Mouse (Mus musculus) limb, embryonic 15.5 days (tissue): ENCODE data around the gene Adgrb3. TPM values are rescaled to one million over a fixed set of nuclear protein-coding genes. Genes with fewer than 3 reads are reported as not detected.

Experiments
- ATAC-seq: fragments of 200-750 bp; cut with Nextera tagmentation; 2 replicates; pipeline ENCODE4 v1.8.0; 2017; ENCODE audit warnings: low read depth, moderate TSS enrichment; ENCODE audit not compliant: insufficient number of reproducible peaks, low FRiP score, low TSS enrichment
- H3K27ac ChIP-seq: fragments of 300-500 bp; sonication (generic); 2 replicates; pipeline ENCODE4 v1.5.1; 2015; ENCODE audit warnings: moderate library complexity, mild to moderate bottlenecking, inconsistent platforms
- H3K27me3 ChIP-seq: fragments of 300-500 bp; sonication (generic); 2 replicates; pipeline ENCODE4 v1.6.1; 2015; ENCODE audit warnings: inconsistent platforms
- H3K36me3 ChIP-seq: fragments of 300-500 bp; sonication (generic); 2 replicates; pipeline ENCODE4 v1.6.1; 2015; ENCODE audit warnings: inconsistent platforms
- H3K4me1 ChIP-seq: fragments of 300-500 bp; sonication (generic); 2 replicates; pipeline ENCODE4 v1.6.1; 2015; ENCODE audit warnings: inconsistent platforms
- H3K4me2 ChIP-seq: fragments of 300-500 bp; sonication (generic); 2 replicates; pipeline ENCODE4 v1.6.1; 2015; ENCODE audit warnings: mild to moderate bottlenecking, inconsistent platforms
- H3K4me3 ChIP-seq: fragments of 300-500 bp; sonication (generic); 2 replicates; pipeline ENCODE4 v1.5.1; 2015; ENCODE audit warnings: mild to moderate bottlenecking, inconsistent platforms
- H3K9ac ChIP-seq: fragments of 300-500 bp; sonication (generic); 2 replicates; pipeline ENCODE4 v1.6.1; 2015; ENCODE audit warnings: inconsistent platforms
- H3K9me3 ChIP-seq: fragments of 300-500 bp; sonication (generic); 2 replicates; pipeline ENCODE4 v1.6.1; 2016; ENCODE audit warnings: inconsistent platforms
- WGBS: fragments of 180-500 bp; shearing (Covaris S2); methylation state at CpG from one replicate; pipeline ENCODE4 v1.1.7; 2015; 5-methylcytosine and 5-hydroxymethylcytosine counted together
- polyA plus RNA-seq: library from polyadenylated mRNA; unstranded; fragments of >200 nt; fragmentation: Nextera tagmentation; extraction: Ambion mirVana; gene quantifications from 2 replicates; pipeline ENCODE4 v1.2.1, GENCODE M21; 2015

Gene Adgrb3
- polyA plus RNA-seq, 1 experiment from 2014 or later = 2.0 TPM

GRCm38 (mm10) chr1:25146206-25146605 is 683.3 kb downstream of the Adgrb3 start:
- Histone ChIP-seq H3K27me3 (no peaks in the 10 kb centered on the region), H3K9ac (no peak overlapping the region), H3K4me1 (no peaks in the 10 kb centered on the region), H3K4me3 (no peak overlapping the region), H3K9me3 (no peaks in the 10 kb centered on the region), H3K36me3 (no peaks in the 10 kb centered on the region), H3K4me2 (no peak overlapping the region), H3K27ac (no peak overlapping the region)
- WGBS = 78% methylated on average over 3 of the region's 3 CpGs
- no peak for ATAC-seq

DNA sequence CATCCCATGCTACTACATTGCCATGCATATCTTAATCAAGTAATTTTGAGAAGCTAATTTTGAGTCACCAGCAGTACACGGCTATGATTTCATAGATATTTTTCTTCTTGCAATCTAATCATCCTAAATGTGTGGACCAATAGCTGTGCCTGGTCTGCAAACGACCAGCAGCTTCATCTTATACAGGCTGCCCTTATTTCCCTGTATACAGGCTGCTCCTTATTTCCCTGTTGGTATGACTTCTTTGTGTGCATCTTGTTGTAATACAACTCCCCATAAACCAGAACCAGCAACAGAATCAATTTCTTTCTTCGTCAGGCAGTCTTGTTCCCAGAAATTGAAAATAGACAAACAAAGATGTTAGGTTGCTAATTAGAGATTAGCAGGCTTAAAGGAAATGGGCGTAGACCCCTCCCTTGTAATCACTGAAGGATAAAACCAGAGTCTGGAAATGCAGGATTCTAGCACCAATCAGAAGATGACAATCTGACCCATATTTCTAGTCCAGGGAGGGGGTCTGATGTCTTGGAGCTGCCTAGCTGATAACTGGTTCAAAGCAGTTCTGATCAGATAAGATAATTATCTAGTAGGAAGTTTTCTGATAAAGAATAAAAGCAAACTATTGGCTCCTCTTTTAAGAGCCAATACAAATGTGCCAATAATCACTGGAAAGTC is 697.2 kb downstream of the Adgrb3 start:
- no peaks in the 10 kb centered on the region for H3K4me1 ChIP-seq
- H3K9me3 ChIP-seq = no peaks in the 10 kb centered on the region
- ATAC-seq = no peak
- H3K4me2 ChIP-seq = no peak overlapping the region
- no peak overlapping the region for H3K9ac ChIP-seq
- no peaks in the 10 kb centered on the region for H3K27me3 ChIP-seq
- no peak overlapping the region for H3K4me3 ChIP-seq
- WGBS = 59% methylated on average over 4 of the region's 4 CpGs
- no peak overlapping the region for H3K27ac ChIP-seq
- no peaks in the 10 kb centered on the region for H3K36me3 ChIP-seq

DNA sequence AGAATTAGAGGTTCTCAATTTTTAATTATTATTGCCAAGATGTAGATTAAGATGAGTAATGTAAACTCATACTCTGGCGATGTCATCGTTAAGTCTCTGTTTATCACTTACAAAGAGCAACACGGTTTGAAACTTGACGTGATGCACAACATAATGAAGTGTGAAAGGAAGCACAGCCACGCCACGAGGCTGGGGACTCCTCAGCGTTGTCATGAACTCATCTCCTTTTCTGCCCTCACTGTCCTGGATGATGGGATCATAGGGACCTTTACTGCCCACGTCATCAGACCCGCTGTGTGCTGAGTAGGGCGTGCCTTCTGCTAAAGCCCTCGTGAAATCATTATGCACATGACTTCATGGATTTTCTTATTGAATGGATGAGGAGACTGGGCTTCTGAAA is 714.0 kb downstream of the Adgrb3 start:
- H3K4me2 ChIP-seq = no peak overlapping the region
- no peak for ATAC-seq
- H3K9ac ChIP-seq = no peak overlapping the region
- no peaks in the 10 kb centered on the region for H3K9me3 ChIP-seq
- H3K27me3 ChIP-seq = no peaks in the 10 kb centered on the region
- no peaks in the 10 kb centered on the region for H3K4me1 ChIP-seq
- WGBS = 78% methylated on average over 11 of the region's 11 CpGs
- no peak overlapping the region for H3K4me3 ChIP-seq
- H3K36me3 ChIP-seq = no peaks in the 10 kb centered on the region
- no peak overlapping the region for H3K27ac ChIP-seq

GRCm38 (mm10) chr1:25107500-25108101 is 721.9 kb downstream of the Adgrb3 start:
- no peak for ATAC-seq
- Histone ChIP-seq H3K4me3 (no peak overlapping the region), H3K27me3 (no peaks in the 10 kb centered on the region), H3K4me2 (no peak overlapping the region), H3K9me3 (no peaks in the 10 kb centered on the region), H3K9ac (no peak overlapping the region), H3K27ac (no peak overlapping the region), H3K4me1 (peaks cover 7% of the 10 kb centered on the region; the same call in 1 of the 2 replicates), H3K36me3 (no peaks in the 10 kb centered on the region)
- 71% methylated on average over 3 of the region's 3 CpGs for WGBS

- Histone ChIP-seq H3K4me2 (no peak overlapping the region), H3K9ac (no peak overlapping the region), H3K4me1 (peaks cover 7% of the 10 kb centered on the region; the same call in 1 of the 2 replicates), H3K4me3 (no peak overlapping the region), H3K27me3 (no peaks in the 10 kb centered on the region), H3K27ac (no peak overlapping the region), H3K9me3 (no peaks in the 10 kb centered on the region), H3K36me3 (no peaks in the 10 kb centered on the region)
- WGBS = 38% methylated on average over 6 of the region's 6 CpGs
- no peak for ATAC-seq
These were observed 722.8 kb downstream of the Adgrb3 start for GRCm38 (mm10) chr1:25106679-25107078.

DNA sequence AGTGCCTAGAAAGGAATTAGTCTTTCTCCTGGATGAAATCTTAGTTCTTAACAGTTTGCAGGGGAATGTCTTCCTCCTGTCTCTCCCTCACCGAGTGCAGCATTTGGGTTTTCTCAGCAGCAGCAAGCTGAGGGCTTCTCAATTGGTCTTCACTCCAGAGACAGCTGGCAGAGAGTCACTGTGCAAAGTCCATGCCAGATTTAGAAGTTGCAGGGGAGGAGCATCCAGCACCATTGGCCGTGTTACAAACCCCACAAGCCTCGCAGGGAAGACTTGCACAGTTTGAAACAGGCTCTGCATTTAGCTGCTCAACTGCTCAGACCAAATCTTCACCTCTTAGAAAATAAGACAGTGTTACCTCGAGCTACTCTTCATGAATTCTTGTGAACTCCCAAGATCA is 724.1 kb downstream of the Adgrb3 start:
- no peaks in the 10 kb centered on the region for H3K9me3 ChIP-seq
- no peaks in the 10 kb centered on the region for H3K36me3 ChIP-seq
- H3K4me1 ChIP-seq = peaks cover 7% of the 10 kb centered on the region; the same call in 1 of the 2 replicates
- H3K4me3 ChIP-seq = no peak overlapping the region
- H3K9ac ChIP-seq = no peak overlapping the region
- 16% methylated on average over 4 of the region's 4 CpGs for WGBS
- no peak overlapping the region for H3K4me2 ChIP-seq
- no peak for ATAC-seq
- H3K27me3 ChIP-seq = no peaks in the 10 kb centered on the region
- no peak overlapping the region for H3K27ac ChIP-seq

- H3K4me3 ChIP-seq = no peak overlapping the region
- no peaks in the 10 kb centered on the region for H3K36me3 ChIP-seq
- H3K4me2 ChIP-seq = no peak overlapping the region
- no peak overlapping the region for H3K9ac ChIP-seq
- no peaks in the 10 kb centered on the region for H3K27me3 ChIP-seq
- 27% methylated on average over 5 of the region's 5 CpGs for WGBS
- H3K27ac ChIP-seq = no peak overlapping the region
- ATAC-seq = no peak
- H3K9me3 ChIP-seq = no peaks in the 10 kb centered on the region
- H3K4me1 ChIP-seq = 0 out of 2 replicates have a peak, but pooled peaks cover 4% of the 10 kb centered on the region
These were observed 741.3 kb downstream of the Adgrb3 start for GRCm38 (mm10) chr1:25088010-25088719.

DNA sequence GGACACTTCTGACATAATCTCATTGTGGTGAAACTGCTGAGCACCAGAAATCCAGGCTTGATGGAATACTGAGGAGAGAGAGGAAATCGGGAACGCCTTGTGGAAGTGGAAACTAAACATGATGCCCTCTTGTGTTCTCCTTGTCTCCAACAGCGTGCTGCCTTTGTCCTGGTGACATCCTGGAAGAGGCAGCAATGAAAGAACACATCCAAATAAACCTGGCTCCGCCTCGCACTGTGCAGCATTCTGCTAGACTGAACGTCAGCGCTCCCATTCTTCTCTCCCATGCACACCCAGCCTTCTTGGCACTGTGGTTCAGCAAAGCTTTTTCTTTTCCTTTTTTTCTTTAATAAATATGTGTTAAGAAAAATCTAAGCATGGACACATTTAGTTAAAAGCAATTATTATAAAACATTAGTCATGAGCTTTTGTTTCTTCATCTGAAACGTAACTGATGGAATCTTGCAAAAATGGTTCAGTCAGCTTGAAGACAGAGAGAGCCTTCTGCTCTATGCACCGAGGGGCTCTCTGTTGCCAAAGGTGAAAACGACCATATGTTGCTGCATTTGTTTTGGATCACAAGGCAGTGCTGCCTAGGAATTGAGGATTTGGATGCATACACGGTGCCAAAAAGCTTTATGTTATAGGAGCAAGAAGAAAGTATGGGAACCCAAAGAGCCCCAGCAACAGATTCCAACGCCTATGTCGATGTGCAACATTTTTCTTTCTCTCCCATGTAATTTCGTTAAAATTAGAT is 743.7 kb downstream of the Adgrb3 start:
- no peak for ATAC-seq
- no peaks in the 10 kb centered on the region for H3K9me3 ChIP-seq
- no peak overlapping the region for H3K4me2 ChIP-seq
- no peaks in the 10 kb centered on the region for H3K36me3 ChIP-seq
- no peak overlapping the region for H3K27ac ChIP-seq
- H3K27me3 ChIP-seq = no peaks in the 10 kb centered on the region
- H3K9ac ChIP-seq = no peak overlapping the region
- WGBS = 59% methylated on average over 14 of the region's 14 CpGs
- no peak overlapping the region for H3K4me3 ChIP-seq
- H3K4me1 ChIP-seq = 0 out of 2 replicates have a peak, but pooled peaks cover 4% of the 10 kb centered on the region

DNA sequence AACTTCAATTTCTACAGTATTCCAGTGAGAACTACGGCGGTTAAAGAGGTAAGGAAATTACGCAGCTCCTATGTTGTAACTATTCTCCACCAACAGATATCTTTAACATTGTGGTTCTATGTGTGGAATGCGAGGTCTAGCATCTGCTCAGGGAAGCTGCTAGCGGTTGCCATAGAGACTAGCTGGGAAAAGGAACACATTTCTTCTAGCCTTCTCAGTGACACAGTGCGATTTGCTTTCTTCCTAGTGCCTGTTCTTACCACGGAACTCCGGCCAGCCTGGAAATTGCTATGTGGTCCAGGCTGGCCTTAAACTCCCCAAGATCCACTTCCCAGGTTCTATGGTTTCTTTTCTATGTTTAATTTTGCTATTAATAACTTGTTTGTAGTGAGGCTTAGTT is 747.1 kb downstream of the Adgrb3 start:
- Histone ChIP-seq H3K4me1 (0 out of 2 replicates have a peak, but pooled peaks cover 4% of the 10 kb centered on the region), H3K9ac (no peak overlapping the region), H3K36me3 (no peaks in the 10 kb centered on the region), H3K27ac (no peak overlapping the region), H3K4me3 (no peak overlapping the region), H3K27me3 (no peaks in the 10 kb centered on the region), H3K9me3 (no peaks in the 10 kb centered on the region), H3K4me2 (no peak overlapping the region)
- 79% methylated on average over 8 of the region's 8 CpGs for WGBS
- no peak for ATAC-seq

DNA sequence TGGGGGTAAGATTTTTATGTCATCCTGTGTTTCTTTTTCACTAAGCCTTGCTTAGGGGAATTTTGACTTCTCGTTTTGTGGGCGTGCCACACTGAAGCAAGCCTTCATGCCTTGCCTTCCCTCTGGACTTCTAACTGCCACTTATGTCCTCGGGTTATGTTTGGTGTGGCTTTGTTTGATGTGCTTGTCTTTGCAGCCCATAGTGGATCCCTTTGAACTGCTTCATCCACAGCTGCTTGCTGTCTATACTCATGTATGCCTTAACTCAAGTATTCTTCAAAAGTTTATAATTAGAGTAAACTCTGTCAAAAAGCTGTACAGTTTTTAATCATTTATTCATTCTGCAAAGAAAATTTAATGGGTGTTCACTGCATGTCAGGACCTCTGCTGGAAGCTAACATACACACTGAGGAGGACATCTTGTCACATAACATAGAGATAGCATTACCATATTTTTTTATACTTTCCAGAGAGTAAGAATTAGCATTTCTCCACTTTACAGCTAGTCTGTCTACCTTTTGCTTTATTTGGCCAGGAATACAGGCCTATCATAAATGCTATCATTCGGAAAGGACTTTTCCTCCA is 748.1 kb downstream of the Adgrb3 start:
- Histone ChIP-seq H3K9me3 (no peaks in the 10 kb centered on the region), H3K4me2 (no peak overlapping the region), H3K36me3 (no peaks in the 10 kb centered on the region), H3K4me3 (no peak overlapping the region), H3K9ac (no peak overlapping the region), H3K27me3 (no peaks in the 10 kb centered on the region), H3K27ac (no peak overlapping the region), H3K4me1 (0 out of 2 replicates have a peak, but pooled peaks cover 4% of the 10 kb centered on the region)
- ATAC-seq = no peak
- whole genome bisulfite sequencing = 54% methylated on average over 4 of the region's 4 CpGs

DNA sequence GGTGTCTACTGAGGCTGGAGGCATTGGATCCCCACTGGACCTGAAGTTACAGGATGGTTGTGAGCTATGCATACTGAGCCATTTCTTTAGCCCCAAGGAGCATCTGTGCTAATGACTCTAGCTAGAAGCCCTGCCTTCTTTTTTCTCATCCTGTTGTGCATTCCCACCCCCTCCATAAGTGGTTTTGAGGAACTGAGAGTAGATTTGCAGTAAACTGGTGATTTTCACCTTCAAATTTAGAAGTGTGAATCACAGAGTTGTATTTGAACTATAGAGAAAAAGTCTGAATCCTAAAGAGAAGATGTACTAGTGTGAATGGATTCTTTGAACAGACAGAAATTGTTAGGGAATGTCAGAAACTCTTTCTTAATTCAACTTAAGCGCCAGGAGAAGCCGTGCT is 750.1 kb downstream of the Adgrb3 start:
- ATAC-seq = no peak
- H3K4me1 ChIP-seq = no peaks in the 10 kb centered on the region

More for the DNA sequence above, 750.1 kb downstream of the Adgrb3 start:
- H3K27me3 ChIP-seq = no peaks in the 10 kb centered on the region
- no peak overlapping the region for H3K4me3 ChIP-seq
- H3K27ac ChIP-seq = no peak overlapping the region
- H3K4me2 ChIP-seq = no peak overlapping the region
- 85% methylated on average over 2 of the region's 2 CpGs for WGBS
- H3K9ac ChIP-seq = no peak overlapping the region
- H3K9me3 ChIP-seq = no peaks in the 10 kb centered on the region
- no peaks in the 10 kb centered on the region for H3K36me3 ChIP-seq
